Mouse (Mus musculus) layer of hippocampus, postnatal 36 days (tissue): ENCODE measurements around the gene Shisa2. TPM values are rescaled to one million over a fixed set of nuclear protein-coding genes. Genes with fewer than 3 reads are reported as not detected.
"Not testable (repeated sequence)": the region's sequence is repeated elsewhere in the genome, so short reads cannot be mapped to it uniquely, and the experiment has no call there.

Source experiments
- DNase-seq, 2 experiments: peaks; one replicate each; pipeline ENCODE4 v3.0.0; 2022
- total RNA-seq, 2 experiments: library from RNA; stranded (reverse); gene quantifications; 2 replicates each; pipeline ENCODE4 v1.2.3; 2021

Gene Shisa2
- total RNA-seq: 1 to 10 TPM; 3.3 to 3.5 TPM

GRCm38 (mm10) chr14:59625158-59625805, at the start of gene Shisa2:
Gene Shisa2 (plus strand): TSS chr14:59625308.
- peak; percentile 47 to 54 for DNase-seq

DNA sequence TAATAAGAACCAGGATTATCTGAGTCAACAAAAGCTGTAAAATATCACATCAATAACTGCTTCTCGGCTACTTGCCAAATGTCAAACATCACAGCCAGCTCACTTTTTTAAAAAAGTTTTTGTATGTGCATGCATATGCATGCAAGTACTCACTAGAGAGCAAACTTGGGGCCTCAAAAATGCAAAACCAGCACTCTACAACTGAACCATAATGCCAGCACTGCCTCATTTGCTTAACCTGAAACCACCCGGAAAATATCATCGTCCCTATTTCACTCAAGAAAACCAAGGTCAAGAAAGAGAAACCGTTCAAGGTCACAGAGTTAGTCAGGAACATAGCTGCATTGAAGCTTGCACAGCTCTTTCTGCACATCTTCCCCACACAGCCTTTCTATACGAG, 48.7 kb upstream of the Shisa2 start:
- no peak for DNase-seq

DNA sequence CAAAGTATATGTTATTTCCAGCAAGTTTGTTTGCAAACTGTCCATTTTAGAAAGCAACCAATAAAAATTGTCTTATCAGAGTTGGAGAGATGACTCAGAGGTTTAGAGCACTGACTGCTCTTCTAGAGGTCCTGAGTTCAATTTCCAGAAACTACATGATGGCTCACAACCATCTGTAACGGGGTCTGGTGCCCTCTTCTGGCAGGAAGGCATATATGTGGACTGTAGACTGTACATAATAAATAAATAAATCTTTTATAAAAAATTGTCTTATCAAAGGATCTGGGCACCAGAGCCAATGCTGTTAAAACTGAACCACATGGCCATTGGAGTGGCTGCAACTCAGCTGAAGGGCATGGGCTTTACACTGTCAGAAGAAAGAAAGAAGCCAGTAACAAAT, 34.5 kb upstream of the Shisa2 start:
- DNase-seq: no peak

GRCm38 (mm10) chr14:59591901-59592300, 33.2 kb upstream of the Shisa2 start:
- DNase-seq: no peak

- DNase-seq: no peak
Measured at GRCm38 (mm10) chr14:59592593-59592992, 32.5 kb upstream of the Shisa2 start.

DNA sequence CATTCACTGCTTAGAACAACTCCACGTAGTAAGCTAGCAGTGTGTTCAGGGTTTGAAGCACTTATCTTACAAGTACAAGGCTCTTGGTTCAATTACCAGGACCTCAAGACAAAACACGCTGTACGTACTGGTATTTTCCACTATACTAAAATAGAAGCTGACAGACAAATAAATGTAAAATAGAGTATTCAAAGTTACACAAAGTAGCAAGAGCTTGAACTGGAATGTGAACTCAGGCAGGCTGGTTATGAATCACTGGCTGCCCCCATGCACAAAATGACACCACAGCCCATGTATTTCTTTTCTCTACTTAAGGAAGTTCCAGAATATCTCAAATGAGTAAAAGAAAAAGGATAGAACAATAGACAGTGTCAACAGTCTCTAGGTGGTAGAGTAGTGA, 30.1 kb upstream of the Shisa2 start:
- no peak for DNase-seq

DNA sequence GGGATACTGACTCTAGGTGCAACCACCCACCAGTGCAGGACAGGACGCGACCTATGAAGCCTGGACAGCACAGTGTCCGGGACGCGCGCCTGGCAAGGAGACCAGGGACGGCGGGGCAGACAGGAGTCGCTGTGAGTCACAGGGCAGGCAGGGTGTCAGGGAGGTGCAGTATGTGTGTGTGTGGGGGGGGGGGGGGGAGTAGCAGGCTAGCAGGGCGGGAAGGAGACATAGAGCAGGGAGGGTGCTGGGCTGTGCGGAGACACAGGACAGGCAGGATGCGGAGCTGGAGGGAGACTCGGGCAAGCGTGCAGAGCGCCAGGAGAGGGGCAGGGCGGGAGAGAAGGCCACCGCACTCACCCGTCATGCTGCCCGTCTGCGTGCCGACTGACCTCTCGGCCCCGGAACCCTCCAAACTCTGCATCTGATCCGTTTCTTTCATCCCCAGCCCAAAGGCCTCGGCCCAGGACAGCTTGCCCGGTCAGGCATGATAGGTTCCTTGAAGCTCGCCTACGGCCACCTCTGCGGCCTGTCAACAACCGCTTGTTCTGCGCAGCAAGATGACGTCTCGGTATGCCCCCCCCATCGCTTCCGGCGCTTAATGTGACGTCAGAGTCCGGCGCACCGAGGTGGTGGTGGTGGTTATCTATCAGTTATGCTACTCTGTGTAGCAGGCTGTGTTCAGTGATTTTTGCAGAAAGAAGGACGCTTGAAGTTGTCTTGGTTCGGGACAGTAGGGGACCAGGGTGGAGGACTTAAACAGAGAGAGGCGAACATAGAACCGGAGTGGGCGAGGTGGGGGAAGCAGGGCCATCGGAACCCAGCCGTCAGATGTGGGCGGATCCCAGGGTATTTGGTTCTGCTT, 27.5 kb upstream of the Shisa2 start, which contains the start of gene Cdadc1:
Gene Cdadc1, minus strand, starts transcription at position 562 of the 862 bp plus-strand sequence.
- peak; percentile 96 to 98 for DNase-seq

GRCm38 (mm10) chr14:59598260-59598627, 26.9 kb upstream of the Shisa2 start:
- no peak for DNase-seq

GRCm38 (mm10) chr14:59604002-59604645, 21.0 kb upstream of the Shisa2 start:
- DNase-seq: no peak

DNA sequence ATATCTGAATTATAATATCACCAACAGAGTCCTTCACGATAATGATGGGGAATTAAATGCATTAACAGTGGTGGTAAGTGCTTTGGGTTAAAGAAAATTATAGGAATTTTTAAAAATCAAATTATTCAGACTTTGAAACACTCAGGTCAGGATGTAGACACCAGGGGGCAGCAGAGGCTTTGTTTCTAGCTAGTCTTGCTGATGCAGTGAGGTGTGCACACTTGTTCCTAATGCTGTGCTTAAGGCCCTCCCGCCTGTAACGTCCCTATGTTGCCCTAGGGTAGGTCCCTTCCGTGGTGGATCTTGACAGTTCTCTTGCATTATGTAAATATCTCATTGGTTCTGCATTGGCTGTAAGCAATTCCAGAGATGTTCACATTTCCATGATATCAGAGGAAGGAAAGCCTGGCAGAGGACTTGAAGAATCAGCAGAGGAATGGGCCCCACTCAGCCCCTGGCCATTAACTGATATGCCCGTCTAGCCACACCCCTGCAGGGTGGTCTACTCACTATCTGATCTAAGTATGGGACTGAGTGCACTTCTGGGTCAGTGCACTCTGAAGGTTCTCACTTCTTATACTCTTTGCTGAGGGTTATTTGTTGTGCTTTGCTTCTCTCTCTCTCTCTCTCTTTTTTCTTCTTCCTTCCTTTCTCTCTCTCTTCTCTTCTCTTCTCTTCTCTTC, 19.3 kb upstream of the Shisa2 start:
- DNase-seq: peak; percentile 51 to 61

DNA sequence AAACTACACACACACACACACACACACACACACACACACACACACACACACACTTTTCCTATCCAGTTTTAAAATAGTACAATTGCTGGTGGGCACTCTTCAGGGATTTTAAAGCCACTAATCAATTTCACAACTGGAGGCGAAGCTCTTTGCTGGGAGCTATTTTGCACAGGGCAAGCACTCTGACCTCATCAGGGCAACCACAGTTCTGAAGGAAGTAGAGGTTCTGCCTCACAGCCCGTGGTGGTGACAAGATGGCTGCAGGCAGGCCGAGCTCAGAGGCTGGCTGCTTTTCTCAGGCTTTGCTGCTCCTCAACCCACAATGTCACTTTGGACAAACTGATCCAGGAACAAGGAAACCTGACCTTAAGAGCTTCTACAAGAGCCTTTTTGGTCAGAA, 18.1 kb upstream of the Shisa2 start:
- DNase-seq: no peak

DNA sequence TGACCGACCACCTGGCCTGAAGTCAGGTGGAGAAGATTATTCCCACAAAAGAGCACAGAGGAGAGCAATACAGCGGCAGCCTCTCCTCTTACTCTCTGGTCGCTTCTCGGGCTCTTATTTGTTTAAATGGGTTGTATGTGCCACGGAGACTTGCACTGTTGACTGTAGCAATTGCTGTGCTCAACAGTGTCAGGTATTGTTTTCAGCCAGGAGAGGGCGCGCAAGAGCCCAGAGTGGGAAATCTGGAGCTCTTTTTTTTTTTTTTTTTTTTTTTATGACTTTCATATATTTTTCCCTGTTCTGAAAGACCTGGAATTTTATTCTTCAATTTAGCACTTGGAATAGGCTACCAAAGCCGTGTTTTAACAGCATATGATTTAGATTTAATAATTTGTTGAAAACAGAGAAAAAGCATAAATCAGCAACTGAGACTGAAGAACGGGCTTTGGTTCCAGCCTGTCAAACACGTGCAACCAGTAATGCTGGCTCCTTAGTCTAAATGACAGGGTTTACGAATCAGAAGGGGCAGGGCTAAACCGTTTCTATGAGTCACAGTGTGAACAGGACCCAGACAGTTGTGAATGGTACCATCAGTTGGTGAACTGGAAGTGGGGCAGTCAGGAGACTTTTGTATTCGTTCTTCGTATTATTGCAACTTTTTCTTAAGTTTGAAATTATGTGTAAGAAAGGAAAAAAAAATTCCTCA, 12.0 kb upstream of the Shisa2 start:
- peak in 1 of 2 experiments; percentile 35 for DNase-seq

GRCm38 (mm10) chr14:59614149-59614548, 11.0 kb upstream of the Shisa2 start:
- not testable (repeated sequence) for DNase-seq

DNA sequence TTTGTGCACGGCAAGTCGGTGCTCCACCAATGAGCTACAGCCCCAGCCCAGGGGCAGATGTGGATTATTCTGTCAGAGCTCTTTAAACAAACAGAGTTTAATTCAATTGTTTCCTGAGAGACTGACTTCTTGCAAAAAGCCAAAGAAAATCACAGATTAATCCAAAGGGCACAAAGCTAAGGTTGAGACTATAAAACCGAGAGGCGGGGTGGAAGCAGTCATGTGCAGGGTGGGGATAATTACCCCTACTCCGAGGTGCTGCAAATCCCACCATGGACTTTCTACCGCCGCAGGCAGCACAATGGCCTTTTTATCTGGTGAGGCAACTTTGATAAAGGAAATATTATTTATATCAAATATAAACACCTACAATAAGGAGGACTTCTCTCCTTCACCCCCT, 8.3 kb upstream of the Shisa2 start:
- no peak for DNase-seq

- no peak for DNase-seq
Measured at GRCm38 (mm10) chr14:59624326-59624885, 702 bp upstream of the Shisa2 start.

GRCm38 (mm10) chr14:59625806-59626364, 777 bp downstream of the Shisa2 start:
- DNase-seq: no peak

DNA sequence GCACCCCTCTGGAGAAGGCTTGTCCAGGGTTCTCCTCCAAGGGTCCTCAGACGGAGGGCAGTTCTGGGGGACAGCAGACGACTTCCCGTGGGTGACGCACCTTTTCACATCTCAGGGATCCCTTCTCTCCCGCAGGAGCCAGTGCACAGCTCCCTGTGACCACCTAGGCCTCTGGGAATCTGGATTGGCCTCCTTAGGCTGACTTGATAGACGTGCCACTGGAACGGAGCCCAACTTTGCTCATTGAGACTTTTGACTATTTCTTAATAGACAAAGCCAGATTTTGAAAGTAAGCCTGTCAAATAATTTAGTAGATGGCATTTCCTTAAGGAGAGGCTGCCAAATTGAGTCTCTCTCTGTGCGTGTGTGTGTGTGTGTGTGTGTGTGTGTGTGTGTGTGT, 1.6 kb downstream of the Shisa2 start:
- no peak for DNase-seq

GRCm38 (mm10) chr14:59627142-59627680, 2.1 kb downstream of the Shisa2 start:
- no peak for DNase-seq

GRCm38 (mm10) chr14:59627823-59628222, 2.7 kb downstream of the Shisa2 start:
- DNase-seq: peak; percentile 24 to 29

DNA sequence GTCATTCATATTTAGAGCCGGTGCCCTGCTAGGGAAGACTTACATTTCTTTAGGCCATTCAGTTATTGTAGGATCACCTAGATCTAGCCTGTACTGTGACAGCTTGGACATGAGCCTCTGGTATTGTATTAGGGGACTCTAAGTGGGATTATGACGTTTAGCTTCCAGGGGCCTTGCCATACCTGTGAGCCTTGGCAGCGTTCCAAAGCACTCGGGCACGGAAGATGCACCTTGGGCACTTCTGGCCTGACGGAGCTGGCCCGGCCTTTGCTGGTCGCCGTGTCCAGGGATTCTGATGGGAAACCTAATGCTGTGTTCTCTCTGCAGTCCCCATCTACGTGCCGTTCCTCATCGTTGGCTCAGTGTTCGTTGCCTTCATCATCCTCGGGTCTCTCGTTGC, 4.2 kb downstream of the Shisa2 start:
- DNase-seq: no peak

- DNase-seq: no peak
Measured at GRCm38 (mm10) chr14:59630096-59630495, 5.0 kb downstream of the Shisa2 start.
